Mouse (Mus musculus) embryonic facial prominence, embryonic 15.5 days (tissue): ENCODE results near the gene Lmbrd1. TPM values are rescaled to one million over a fixed set of nuclear protein-coding genes. Genes with fewer than 3 reads are reported as not detected.

Experiments
- ATAC-seq: fragments of 200-750 bp; cut with Nextera tagmentation; 2 replicates; pipeline ENCODE4 v1.8.0; 2017; ENCODE audit warnings: low read depth, moderate TSS enrichment; ENCODE audit not compliant: insufficient number of reproducible peaks, low FRiP score, low TSS enrichment
- H3K27ac ChIP-seq: fragments of 300-500 bp; sonication (generic); replicated peaks from 2 replicates; pipeline ENCODE4 v1.5.1; 2015; ENCODE audit warnings: mild to moderate bottlenecking, inconsistent platforms
- H3K27me3 ChIP-seq: fragments of 300-500 bp; sonication (generic); 2 replicates; pipeline ENCODE4 v1.6.1; 2015; ENCODE audit warnings: inconsistent platforms
- H3K36me3 ChIP-seq: fragments of 300-500 bp; sonication (generic); 2 replicates; pipeline ENCODE4 v1.6.1; 2015; ENCODE audit warnings: mild to moderate bottlenecking, inconsistent platforms
- H3K4me1 ChIP-seq: fragments of 300-500 bp; sonication (generic); 2 replicates; pipeline ENCODE4 v1.6.1; 2015; ENCODE audit warnings: inconsistent platforms
- H3K4me2 ChIP-seq: fragments of 300-500 bp; sonication (generic); replicated peaks from 2 replicates; pipeline ENCODE4 v1.6.1; 2015; ENCODE audit warnings: mild to moderate bottlenecking, inconsistent platforms
- H3K4me3 ChIP-seq: fragments of 300-500 bp; sonication (generic); replicated peaks from 2 replicates; pipeline ENCODE4 v1.5.1; 2015; ENCODE audit warnings: mild to moderate bottlenecking, inconsistent platforms
- H3K9ac ChIP-seq: fragments of 300-500 bp; sonication (generic); 2 replicates; pipeline ENCODE4 v1.6.1; 2015; ENCODE audit warnings: inconsistent platforms
- H3K9me3 ChIP-seq: fragments of 300-500 bp; sonication (generic); replicated peaks from 2 replicates; pipeline ENCODE4 v1.6.1; 2016; ENCODE audit warnings: inconsistent platforms
- WGBS: fragments of 180-500 bp; shearing (Covaris S2); methylation state at CpG from one replicate; pipeline ENCODE4 v1.1.7; 2015; 5-methylcytosine and 5-hydroxymethylcytosine counted together
- polyA plus RNA-seq: library from polyadenylated mRNA; unstranded; fragments of >200 nt; fragmentation: Nextera tagmentation; extraction: Ambion mirVana; gene quantifications from 2 replicates; pipeline ENCODE4 v1.2.1, GENCODE M21; 2015

Gene Lmbrd1
- polyA plus RNA-seq, 1 experiment from 2014 or later, result 34.0 TPM

GRCm38 (mm10) chr1:24683947-24684346, 5.5 kb downstream of the Lmbrd1 start:
- Histone ChIP-seq H3K9me3 (no peaks in the 10 kb centered on the region), H3K4me3 (no peak overlapping the region), H3K9ac (no peak overlapping the region), H3K27me3 (no peaks in the 10 kb centered on the region), H3K27ac (no peak overlapping the region), H3K4me1 (peaks cover 6% of the 10 kb centered on the region; the same call in 1 of the 2 replicates), H3K36me3 (peaks cover 10% of the 10 kb centered on the region), H3K4me2 (no peak overlapping the region)
- peak; percentile 99 for ATAC-seq
- 78% methylated on average over 1 of the region's 1 CpGs for WGBS

- Histone ChIP-seq H3K4me1 (no peaks in the 10 kb centered on the region), H3K4me3 (no peak overlapping the region), H3K27me3 (no peaks in the 10 kb centered on the region), H3K4me2 (no peak overlapping the region), H3K27ac (no peak overlapping the region), H3K9me3 (no peaks in the 10 kb centered on the region), H3K36me3 (peaks cover 10% of the 10 kb centered on the region), H3K9ac (no peak overlapping the region)
- no peak for ATAC-seq
- 93% methylated on average over 7 of the region's 7 CpGs for WGBS
These were observed 7.2 kb downstream of the Lmbrd1 start for GRCm38 (mm10) chr1:24685606-24686005.

DNA sequence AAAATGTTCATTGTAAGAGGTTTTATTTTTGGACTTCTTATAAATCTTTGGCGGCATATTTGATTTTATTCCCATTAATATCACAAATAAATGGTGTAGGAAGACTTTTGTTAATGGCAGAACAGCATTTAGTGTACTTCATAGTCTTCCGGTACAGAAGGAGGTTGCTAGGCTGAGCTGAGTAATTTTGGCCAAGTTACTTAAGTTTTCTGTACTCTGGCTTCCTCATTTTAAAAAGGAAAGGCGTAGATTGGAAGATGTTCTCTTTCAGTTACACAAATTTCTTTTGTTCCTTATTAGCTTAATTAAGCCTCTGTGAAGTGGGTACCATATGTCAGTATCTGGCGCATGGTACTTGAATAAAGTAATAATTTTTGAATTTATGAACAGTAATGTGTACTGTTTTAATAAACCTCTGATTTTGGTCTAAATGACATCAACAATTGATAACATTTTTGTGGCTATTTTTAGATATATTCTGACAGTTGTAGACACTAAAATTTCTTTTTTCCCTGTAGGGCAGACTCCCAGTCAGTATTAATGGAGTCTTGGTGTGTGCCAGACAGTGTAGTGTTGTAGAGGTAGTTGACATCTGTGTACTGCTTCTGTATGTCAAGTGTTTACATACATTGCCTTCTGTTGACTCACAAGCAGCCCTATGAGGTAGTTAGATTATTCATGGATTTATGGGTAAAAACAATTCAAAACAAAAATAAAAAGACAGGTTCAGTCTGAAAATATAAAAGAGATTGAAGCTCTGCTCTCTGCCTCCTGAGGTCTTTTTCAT, 8.0 kb downstream of the Lmbrd1 start:
- 90% methylated on average over 4 of the region's 4 CpGs for WGBS
- Histone ChIP-seq H3K9ac (no peak overlapping the region), H3K4me3 (no peak overlapping the region), H3K27ac (no peak overlapping the region), H3K27me3 (no peaks in the 10 kb centered on the region), H3K36me3 (peaks cover 10% of the 10 kb centered on the region), H3K9me3 (no peaks in the 10 kb centered on the region), H3K4me2 (no peak overlapping the region), H3K4me1 (no peaks in the 10 kb centered on the region)
- no peak for ATAC-seq

DNA sequence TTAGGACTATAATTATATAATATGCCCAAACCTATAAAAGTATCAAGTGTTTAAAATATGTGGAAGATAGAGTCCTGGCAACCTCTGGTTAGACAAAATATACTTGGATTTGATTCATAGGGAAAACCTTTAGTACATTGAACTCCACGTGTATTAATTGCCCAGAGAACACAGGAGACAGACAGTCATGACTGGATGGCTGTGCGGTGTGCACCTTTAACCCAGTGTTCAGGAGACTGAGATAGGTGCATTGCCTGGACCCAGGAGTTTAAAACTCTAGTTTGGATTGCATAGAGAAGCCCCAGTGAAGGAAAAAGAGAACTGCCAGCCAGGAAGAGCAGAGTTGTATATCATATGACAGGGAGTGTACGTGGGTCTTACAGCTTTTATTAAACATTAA, 19.2 kb downstream of the Lmbrd1 start:
- no peaks in the 10 kb centered on the region for H3K9me3 ChIP-seq
- 0 out of 2 replicates have a peak, but pooled peaks cover 5% of the 10 kb centered on the region for H3K4me1 ChIP-seq
- H3K9ac ChIP-seq, result no peak overlapping the region
- ATAC-seq, result no peak
- H3K4me3 ChIP-seq, result no peak overlapping the region
- no peaks in the 10 kb centered on the region for H3K27me3 ChIP-seq
- WGBS, result 84% methylated on average over 3 of the region's 3 CpGs
- no peaks in the 10 kb centered on the region for H3K36me3 ChIP-seq
- no peak overlapping the region for H3K4me2 ChIP-seq
- no peak overlapping the region for H3K27ac ChIP-seq

- Histone ChIP-seq H3K27ac (no peak overlapping the region), H3K27me3 (no peaks in the 10 kb centered on the region), H3K36me3 (no peaks in the 10 kb centered on the region), H3K4me2 (no peak overlapping the region), H3K9ac (no peak overlapping the region), H3K9me3 (no peaks in the 10 kb centered on the region), H3K4me3 (no peak overlapping the region), H3K4me1 (0 out of 2 replicates have a peak, but pooled peaks cover 5% of the 10 kb centered on the region)
- ATAC-seq, result no peak
- 69% methylated on average over 9 of the region's 9 CpGs for WGBS
These were observed 19.9 kb downstream of the Lmbrd1 start for GRCm38 (mm10) chr1:24698146-24698880.

GRCm38 (mm10) chr1:24699320-24699719, 20.9 kb downstream of the Lmbrd1 start:
- Histone ChIP-seq H3K9me3 (no peaks in the 10 kb centered on the region), H3K4me1 (0 out of 2 replicates have a peak, but pooled peaks cover 5% of the 10 kb centered on the region), H3K27ac (no peak overlapping the region), H3K4me2 (no peak overlapping the region), H3K4me3 (no peak overlapping the region), H3K9ac (no peak overlapping the region), H3K27me3 (no peaks in the 10 kb centered on the region), H3K36me3 (no peaks in the 10 kb centered on the region)
- peak; percentile 39; the same call in 1 of the 2 replicates for ATAC-seq
- 19% methylated on average over 9 of the region's 9 CpGs for WGBS

- H3K4me3 ChIP-seq, result no peak overlapping the region
- no peak for ATAC-seq
- no peaks in the 10 kb centered on the region for H3K9me3 ChIP-seq
- 80% methylated on average over 5 of the region's 5 CpGs for WGBS
- no peaks in the 10 kb centered on the region for H3K36me3 ChIP-seq
- no peak overlapping the region for H3K27ac ChIP-seq
- 0 out of 2 replicates have a peak, but pooled peaks cover 5% of the 10 kb centered on the region for H3K4me1 ChIP-seq
- no peaks in the 10 kb centered on the region for H3K27me3 ChIP-seq
- no peak overlapping the region for H3K4me2 ChIP-seq
- no peak overlapping the region for H3K9ac ChIP-seq
These were observed 21.8 kb downstream of the Lmbrd1 start for GRCm38 (mm10) chr1:24700241-24700640.

DNA sequence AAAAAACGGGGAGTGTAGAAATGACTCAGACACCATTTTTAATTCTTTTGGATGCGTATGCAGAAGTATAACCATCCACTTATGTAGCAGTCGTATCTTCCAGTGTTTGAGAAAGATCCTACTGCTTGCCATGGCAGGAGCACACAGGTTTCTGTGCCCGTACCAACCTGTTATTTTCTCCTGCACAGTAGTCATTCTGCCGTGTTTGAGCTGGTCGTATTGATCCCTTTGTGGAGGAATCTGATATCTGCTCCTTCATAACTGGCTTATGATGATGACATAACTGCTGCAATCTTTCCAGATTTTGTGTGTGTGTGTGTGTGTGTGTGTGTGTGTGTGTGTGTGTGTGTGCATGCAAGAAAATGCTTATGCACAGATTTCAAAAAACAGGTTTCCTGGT, 25.4 kb downstream of the Lmbrd1 start:
- Histone ChIP-seq H3K4me1 (0 out of 2 replicates have a peak, but pooled peaks cover 5% of the 10 kb centered on the region), H3K9me3 (no peaks in the 10 kb centered on the region), H3K27ac (no peak overlapping the region), H3K36me3 (peaks cover 2% of the 10 kb centered on the region; the same call in 1 of the 2 replicates), H3K9ac (no peak overlapping the region), H3K4me2 (no peak overlapping the region), H3K4me3 (no peak overlapping the region), H3K27me3 (no peaks in the 10 kb centered on the region)
- WGBS, result 49% methylated on average over 6 of the region's 6 CpGs
- no peak for ATAC-seq

DNA sequence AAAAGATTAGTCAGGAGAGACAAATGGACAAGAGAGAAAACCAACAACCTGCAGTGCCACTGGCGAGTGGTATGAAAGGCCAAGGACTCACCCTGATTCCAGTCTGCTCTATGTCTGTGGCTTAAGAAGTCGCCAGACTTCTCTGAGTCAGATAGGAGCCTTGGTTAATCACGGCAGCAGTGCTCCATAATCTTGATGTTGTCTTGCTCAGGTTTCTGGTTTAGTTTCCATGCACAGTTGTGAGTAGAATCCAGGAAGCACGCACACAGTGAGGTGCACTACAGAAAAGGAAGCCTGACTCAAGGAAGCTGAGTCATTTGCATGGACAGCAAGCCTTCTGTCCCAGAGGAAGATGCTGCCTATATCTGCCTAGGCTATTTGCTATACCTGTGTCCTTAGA, 37.9 kb downstream of the Lmbrd1 start:
- Histone ChIP-seq H3K4me2 (no peak overlapping the region), H3K9me3 (no peaks in the 10 kb centered on the region), H3K36me3 (peaks cover 28% of the 10 kb centered on the region), H3K4me1 (no peaks in the 10 kb centered on the region), H3K4me3 (no peak overlapping the region), H3K27me3 (no peaks in the 10 kb centered on the region), H3K9ac (no peak overlapping the region), H3K27ac (no peak overlapping the region)
- ATAC-seq, result no peak
- WGBS, result 91% methylated on average over 4 of the region's 4 CpGs

- H3K27ac ChIP-seq, result no peak overlapping the region
These were observed 41.2 kb downstream of the Lmbrd1 start for GRCm38 (mm10) chr1:24719621-24720020.

DNA sequence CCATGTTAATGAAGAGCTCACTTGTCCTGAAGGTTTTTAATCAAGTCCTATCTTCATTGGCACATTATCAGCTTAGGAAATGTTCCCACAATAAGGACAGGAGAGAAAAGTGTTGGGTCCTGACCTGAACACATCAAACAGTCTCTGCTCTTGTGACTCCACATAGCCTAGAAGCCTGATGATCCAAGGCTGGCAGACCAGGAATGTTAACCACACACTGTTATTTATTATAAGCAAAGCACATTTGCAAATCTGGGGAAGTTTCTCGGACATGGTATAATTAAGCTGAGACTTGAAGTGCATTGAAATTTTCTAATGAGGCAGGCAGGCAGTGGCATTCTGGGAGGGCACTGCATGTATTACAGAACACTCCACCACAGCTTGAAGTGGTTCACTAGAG, 41.8 kb downstream of the Lmbrd1 start:
- Histone ChIP-seq H3K9me3 (no peaks in the 10 kb centered on the region), H3K27me3 (no peaks in the 10 kb centered on the region), H3K9ac (no peak overlapping the region), H3K4me1 (no peaks in the 10 kb centered on the region), H3K36me3 (peaks cover 21% of the 10 kb centered on the region), H3K27ac (no peak overlapping the region), H3K4me3 (no peak overlapping the region), H3K4me2 (no peak overlapping the region)
- no peak for ATAC-seq
- whole genome bisulfite sequencing, result 50% methylated on average over 1 of the region's 1 CpGs

More at GRCm38 (mm10) chr1:24719621-24720020, 41.2 kb downstream of the Lmbrd1 start:
- WGBS, result 60% methylated on average over 3 of the region's 3 CpGs
- Histone ChIP-seq H3K9me3 (no peaks in the 10 kb centered on the region), H3K36me3 (peaks cover 27% of the 10 kb centered on the region), H3K9ac (no peak overlapping the region), H3K4me3 (no peak overlapping the region), H3K4me1 (no peaks in the 10 kb centered on the region), H3K27me3 (no peaks in the 10 kb centered on the region), H3K4me2 (no peak overlapping the region)
- no peak for ATAC-seq
